Mouse (Mus musculus) heart, postnatal 25 days (tissue): Measurements from ENCODE around the gene Bbs2. TPM values are rescaled to one million over a fixed set of nuclear protein-coding genes. Genes with fewer than 3 reads are reported as not detected.
"Not testable (repeated sequence)": the region's sequence is repeated elsewhere in the genome, so short reads cannot be mapped to it uniquely, and the experiment has no call there.

Experiments
- DNase-seq: peaks from one replicate; pipeline ENCODE4 v3.0.0; 2022; ENCODE audit warnings: low spot score
- intact Hi-C: fragments of 180-260 bp; cut with DNase I; formaldehyde crosslinking; loops from one replicate; pipeline ENCODE4 v1.15.1; 2025
- total RNA-seq, 2 experiments: library from RNA; stranded (reverse); gene quantifications; 2 replicates each; pipeline ENCODE4 v1.2.3; 2021

The Bbs2 gene
- 1 to 10 TPM; 4.2 to 7.4 TPM for total RNA-seq

GRCm38 (mm10) chr8:94098081-94098974 lies at the start of gene Bbs2:
Gene Bbs2, minus strand, starts transcription at chr8:94098928.
- DNase-seq: peak; percentile 99
- intact Hi-C loops: loop anchor here (2.0 to 5.0 kb wide), 2 partner anchors 96 to 114 kb away; partner anchors contain the start of gene Nup93

GRCm38 (mm10) chr8:94148236-94148635 lies 49.5 kb upstream of the Bbs2 start:
- no peak for DNase-seq
- intact Hi-C loops: no loop called here

GRCm38 (mm10) chr8:94140266-94140795 lies 41.6 kb upstream of the Bbs2 start:
- intact Hi-C loops: no loop called here
- DNase-seq: no peak

- intact Hi-C loops: no loop called here
- DNase-seq: no peak
Measured at GRCm38 (mm10) chr8:94136933-94137332, 38.2 kb upstream of the Bbs2 start, which contains the start of gene Mt4. Gene Mt4, plus strand, starts transcription at chr8:94137197.

GRCm38 (mm10) chr8:94136192-94136591 lies 37.5 kb upstream of the Bbs2 start:
- intact Hi-C loops: no loop called here
- DNase-seq: no peak

- intact Hi-C loops: no loop called here
- no peak for DNase-seq
Measured at GRCm38 (mm10) chr8:94135556-94135955, 36.8 kb upstream of the Bbs2 start.

GRCm38 (mm10) chr8:94134601-94135000 lies 35.9 kb upstream of the Bbs2 start:
- intact Hi-C loops, DNase-seq: not testable (repeated sequence)

GRCm38 (mm10) chr8:94132096-94132495 lies 33.4 kb upstream of the Bbs2 start:
- intact Hi-C loops: no loop called here
- DNase-seq: no peak

GRCm38 (mm10) chr8:94130126-94130525 lies 31.4 kb upstream of the Bbs2 start:
- intact Hi-C loops: no loop called here
- DNase-seq: no peak

GRCm38 (mm10) chr8:94129133-94129789 lies 30.5 kb upstream of the Bbs2 start:
- intact Hi-C loops: no loop called here
- DNase-seq: no peak

GRCm38 (mm10) chr8:94127711-94128110 lies 29.0 kb upstream of the Bbs2 start:
- intact Hi-C loops: no loop called here
- no peak for DNase-seq

GRCm38 (mm10) chr8:94122711-94123468 lies 24.2 kb upstream of the Bbs2 start:
- intact Hi-C loops: no loop called here
- no peak for DNase-seq

- no peak for DNase-seq
- intact Hi-C loops: no loop called here
Measured at GRCm38 (mm10) chr8:94121625-94122024, 22.9 kb upstream of the Bbs2 start.

- intact Hi-C loops: no loop called here
- no peak for DNase-seq
Measured at GRCm38 (mm10) chr8:94118776-94119430, 20.2 kb upstream of the Bbs2 start.

GRCm38 (mm10) chr8:94113972-94114371 lies 15.2 kb upstream of the Bbs2 start:
- intact Hi-C loops: no loop called here

GRCm38 (mm10) chr8:94113435-94113834 lies 14.7 kb upstream of the Bbs2 start:
- no peak for DNase-seq
- intact Hi-C loops: no loop called here

More at GRCm38 (mm10) chr8:94113972-94114371, 15.2 kb upstream of the Bbs2 start:
- no peak for DNase-seq

- intact Hi-C loops: no loop called here
- no peak for DNase-seq
Measured at GRCm38 (mm10) chr8:94110526-94111177, 11.9 kb upstream of the Bbs2 start.

GRCm38 (mm10) chr8:94109835-94110234 lies 11.1 kb upstream of the Bbs2 start:
- intact Hi-C loops: no loop called here
- DNase-seq: no peak

- DNase-seq: no peak
- intact Hi-C loops: no loop called here
Measured at GRCm38 (mm10) chr8:94109396-94109795, 10.7 kb upstream of the Bbs2 start.
